Mouse (Mus musculus) liver, embryonic 14.5 days (tissue): Measurements from ENCODE around the gene Rock2.

Source experiments
- CTCF ChIP-seq: IDR thresholded peaks from 2 replicates; pipeline ENCODE4 v1.5.1; 2016; ENCODE audit warnings: antibody characterized with exemption, low read depth, control low read depth
- EP300 ChIP-seq: IDR thresholded peaks from 2 replicates; pipeline ENCODE4 v1.6.1; 2016; ENCODE audit warnings: antibody characterized with exemption, low read depth

DNA sequence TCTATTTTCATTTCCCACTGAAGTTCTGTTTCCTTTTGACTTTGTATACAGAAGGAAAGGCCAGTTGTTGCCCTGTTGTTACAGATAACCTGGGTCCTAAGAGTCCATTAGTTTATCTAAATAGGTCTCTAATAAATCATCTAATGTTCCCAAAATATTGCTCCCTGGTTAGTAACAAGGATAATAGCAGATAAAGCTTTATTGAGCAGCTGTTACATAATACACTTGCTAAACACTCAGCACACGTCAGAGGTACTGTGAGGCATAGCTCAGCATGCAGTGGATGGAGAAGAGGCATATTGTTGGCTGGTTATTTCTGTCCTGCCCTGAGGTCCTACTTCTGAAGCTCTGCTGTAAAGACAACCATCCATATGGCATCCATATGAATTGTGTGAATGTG is 17.0 kb upstream of the Rock2 start:
- TF ChIP-seq CTCF (no peak), EP300 (no peak)
